Mouse (Mus musculus): ENCODE data around the gene Tnfaip2.
A peak's percentile ranks its signal among the peaks of the same experiment; 100 is the strongest.

Gene Tnfaip2

DNA sequence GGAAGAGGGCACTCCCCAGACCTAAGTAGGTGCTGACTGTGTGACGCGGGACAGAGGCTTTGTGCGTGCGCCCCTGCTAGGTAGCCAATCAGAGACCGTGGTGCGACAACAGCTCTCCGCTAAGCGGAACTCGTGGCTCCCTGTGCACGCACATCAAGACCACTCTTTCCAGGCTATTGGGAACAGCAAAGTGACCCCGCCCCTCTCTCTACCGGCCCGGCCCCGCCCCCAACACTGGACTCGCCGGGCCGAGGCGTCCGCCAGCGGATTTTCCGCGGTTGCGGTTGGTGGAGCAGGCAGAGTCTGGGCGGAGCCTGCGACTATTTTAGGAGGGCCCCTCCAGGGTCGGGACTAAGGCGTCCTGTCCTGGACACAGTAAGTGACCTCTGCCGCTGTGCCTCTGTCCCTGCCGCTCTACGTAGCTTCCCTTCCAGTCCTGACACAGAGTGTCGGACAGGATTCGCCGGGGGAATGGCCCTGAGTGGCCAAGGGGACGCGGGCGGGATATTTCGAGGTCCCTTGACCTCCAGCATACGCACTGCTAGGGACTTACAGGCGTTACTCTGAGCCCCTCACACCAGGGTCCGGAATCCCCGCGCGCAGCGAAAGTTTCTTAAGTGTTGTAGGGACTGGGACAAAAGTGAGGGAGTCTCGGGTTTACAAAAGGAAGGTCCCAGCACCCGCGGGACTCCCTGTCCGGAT, at the start of gene Tnfaip2:
Tnfaip2 (plus strand) TSS at position 161 of the 702 bp plus-strand sequence.
- peak; percentile 87 for DNase-seq

DNA sequence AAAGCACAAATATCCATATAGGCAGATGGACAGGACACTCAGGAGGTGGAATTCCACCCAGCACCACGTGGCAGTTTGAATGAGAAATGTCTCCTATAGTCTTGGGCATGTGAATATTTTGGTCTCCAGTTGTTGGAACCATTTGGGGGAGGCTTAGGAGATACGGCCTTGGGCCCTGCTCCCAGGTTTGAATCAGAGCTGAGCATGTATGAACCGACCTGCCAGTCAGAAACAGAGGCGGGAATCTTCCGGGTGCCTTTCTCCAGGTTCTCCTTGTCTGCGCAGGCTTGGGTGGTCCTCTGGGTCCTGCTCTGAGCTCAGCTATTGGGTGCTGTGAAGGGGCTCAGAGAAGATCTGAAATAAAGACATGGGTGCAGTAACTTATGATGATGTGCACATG, 48.3 kb upstream of the Tnfaip2 start:
- no peak for DNase-seq

DNA sequence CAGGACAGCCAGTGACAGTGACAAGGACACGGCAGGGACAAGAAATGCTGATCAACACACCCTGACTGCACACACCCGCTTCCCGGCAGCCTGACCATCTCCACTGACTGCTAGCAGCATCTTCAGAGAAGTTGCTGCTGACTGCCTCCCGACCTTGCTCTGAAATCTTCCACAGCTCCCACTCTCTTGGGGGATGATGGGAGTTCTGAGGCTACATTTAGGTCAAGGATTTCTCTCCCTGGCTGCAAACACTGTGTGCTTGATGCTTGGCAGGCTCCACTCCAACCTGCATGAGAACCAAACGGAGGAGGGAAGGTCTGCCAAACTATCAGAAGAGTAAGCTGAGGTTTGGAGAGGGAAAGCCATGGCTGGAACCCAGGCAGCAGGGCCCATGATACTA, 45.3 kb upstream of the Tnfaip2 start:
- no peak for DNase-seq

DNA sequence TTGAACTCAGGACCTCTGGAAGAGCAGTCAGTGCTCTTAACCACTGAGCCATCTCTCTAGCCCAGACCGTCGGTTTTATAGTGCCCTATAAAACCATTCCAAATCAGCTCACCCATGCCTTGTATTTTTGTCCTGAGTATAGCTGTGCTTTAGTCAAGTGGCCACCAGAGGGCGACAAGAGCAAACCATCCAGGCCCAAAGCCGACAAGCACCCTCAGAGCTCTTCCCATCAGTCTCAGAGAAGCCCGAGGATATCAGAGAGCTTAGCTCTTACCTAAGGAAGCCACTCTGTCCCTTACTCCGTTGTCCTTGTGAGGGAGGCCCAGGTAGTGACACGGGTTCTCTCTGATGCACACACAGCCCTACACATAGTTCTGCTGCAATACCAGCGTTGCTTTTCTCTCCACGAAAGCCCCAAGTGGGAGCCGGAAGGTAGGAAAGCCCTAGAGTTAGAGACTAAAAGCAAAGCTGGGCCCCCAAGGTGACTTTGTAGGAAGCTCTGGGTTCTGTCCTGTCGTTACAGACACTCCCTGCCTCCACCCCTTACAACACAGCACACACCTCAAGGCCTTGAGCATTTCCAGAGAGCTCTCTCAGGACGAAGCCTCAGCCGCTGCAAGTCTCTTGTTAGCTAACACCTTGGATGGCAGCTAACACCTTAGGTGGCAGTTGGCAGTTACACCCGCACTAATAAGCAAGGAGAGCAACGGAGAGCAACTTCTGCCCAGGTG, 40.6 kb upstream of the Tnfaip2 start:
- peak; percentile 86 for DNase-seq

DNA sequence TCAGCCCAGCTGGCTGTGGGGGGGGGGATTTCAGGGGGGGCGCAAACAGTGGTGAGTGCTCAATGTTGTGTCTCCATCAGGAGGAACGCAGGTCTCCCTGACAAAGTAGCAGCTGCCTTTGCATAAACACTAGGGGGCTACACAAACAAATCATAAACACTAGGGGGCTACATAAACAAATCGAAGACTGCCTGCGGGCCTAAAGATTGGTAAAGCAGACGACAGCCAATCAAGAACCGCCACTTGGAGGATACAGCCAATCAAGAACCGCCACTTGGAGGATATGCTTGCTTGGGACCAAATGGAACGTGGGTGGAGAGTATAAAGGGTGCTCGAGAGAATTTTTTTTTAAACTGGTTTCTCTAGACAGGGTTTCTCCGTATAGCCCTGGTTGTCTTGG, 37.4 kb upstream of the Tnfaip2 start:
- DNase-seq: no peak

DNA sequence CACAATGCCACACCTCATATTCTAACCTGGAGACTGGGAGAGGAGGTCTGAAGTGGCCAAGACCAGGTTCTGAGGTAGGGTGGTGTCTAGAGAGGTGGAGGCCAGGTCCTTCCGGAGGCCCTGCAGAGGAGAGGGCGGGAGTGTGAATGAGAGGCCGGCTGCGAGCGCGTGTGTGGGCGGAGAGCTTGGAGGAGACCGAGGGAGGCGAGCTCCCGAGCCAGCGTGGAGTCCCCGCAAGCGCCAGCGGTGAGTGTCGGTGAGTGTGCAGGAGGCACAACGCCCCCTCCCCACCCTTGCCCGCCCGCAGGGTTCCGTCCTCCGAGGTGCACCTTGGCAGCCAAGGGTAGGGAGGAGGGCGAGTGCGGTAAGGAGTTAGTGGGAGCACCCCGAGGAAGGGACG, 35.6 kb upstream of the Tnfaip2 start, which contains the start of gene Lbhd2:
Lbhd2 (plus strand) TSS at position 188 of the 400 bp plus-strand sequence.
- DNase-seq: no peak

DNA sequence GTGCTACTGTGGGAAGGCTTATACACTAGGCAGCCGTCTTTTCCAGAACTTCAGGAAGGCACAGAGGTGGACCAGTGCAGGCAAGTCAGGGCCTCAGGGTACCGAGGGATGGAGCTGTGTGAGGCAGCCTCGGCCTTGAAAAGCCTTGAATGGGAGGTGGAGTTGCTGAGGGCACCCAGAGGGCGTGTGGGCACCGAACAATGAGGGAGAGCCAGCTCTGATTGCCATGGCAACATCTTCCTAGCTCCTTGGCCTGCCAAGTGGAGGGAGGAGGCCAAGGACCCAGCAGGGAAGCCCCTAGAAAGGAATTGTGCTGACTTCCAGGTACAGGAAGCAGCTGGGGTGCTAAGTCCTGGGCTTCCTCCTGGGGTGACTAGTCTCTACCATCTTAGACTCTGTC, 32.7 kb upstream of the Tnfaip2 start:
- no peak for DNase-seq

DNA sequence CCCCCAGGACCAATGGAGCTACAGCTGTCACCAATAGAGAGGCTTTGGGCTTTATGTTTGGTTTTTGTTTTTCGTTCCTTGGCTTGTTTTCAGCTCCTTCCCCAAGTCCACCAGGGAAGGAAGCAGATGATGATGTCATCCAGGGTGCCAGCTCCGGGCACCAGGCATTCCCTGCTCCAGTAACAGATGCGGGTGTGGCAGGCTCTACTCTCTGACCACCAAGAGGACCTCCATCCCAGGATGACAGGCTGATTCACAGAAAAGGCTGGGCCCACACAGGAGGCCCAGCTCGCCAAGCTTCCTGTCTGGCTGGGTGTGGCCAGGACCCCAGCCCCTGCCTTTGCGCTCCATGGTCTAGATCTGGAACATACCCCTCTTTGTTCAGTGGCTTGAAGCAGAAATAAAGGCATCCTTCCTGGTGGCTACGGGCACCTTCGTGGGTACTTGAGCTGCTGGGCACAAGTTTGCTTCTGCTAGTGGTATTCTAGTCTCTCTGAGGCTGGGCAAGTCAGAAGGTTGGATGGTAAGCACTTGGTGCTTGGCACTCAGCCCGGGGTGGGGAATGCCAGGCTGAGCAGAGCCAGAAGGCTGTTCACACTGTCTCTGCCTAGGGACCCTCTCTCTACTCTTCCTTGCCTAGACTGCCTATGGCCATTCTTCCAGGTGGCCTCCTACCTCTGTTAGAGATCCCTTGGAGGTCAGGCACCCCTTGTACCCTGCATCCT, 30.5 kb upstream of the Tnfaip2 start:
- DNase-seq: no peak

DNA sequence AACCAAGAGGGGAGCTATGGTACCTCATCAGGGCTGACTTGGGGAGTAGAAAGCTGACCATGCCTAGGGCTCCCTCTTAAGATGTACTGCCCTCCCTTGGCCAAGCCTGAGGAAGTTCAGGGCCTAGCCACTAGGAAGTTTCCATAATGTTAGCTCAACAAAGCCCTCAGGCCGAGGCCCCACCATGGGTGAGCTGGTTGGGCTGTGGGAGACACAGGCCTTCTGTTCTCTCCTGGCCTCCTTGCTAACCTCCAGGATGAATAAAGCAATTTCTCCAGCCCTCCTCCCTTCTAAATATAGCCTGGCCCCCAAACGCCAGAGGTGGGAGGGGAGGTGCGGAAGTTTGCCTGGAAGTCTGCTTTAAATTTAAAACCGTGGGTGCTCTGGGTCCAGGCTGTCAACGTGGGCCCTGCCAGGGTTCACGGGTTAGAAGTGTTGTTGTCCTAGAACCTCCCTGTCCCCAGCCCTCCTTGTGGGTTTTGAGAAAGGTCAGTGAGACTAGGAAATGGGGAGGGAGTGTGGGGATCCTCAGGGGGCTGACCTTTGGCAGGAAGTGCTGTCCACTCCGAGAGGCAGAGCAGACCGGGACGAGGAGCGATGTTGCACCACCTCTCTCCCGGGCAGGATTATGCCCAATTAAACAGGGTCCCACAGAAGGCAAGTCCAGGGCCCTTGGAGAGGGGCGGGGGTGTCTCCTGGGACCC, 29.5 kb upstream of the Tnfaip2 start:
- DNase-seq: peak; percentile 71

DNA sequence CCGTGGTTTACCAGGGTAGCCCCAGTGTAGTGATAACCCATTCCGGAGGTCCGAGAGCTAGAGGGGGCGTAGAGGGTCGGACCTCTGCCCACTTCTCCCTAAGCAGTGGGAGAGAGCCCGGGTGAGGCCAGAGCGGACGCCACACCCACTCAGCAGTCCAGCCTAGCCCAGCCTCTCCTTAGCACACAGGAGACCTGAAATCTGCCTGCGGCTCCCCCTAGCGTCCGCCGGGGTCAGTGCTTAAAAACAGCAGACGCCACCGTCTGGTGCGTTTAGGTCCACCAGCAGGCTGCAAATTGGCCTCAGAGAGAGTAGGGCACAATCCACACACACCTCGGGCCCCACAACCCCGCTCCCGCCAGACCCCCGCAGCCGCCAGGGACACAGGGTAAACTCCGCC, 29.0 kb upstream of the Tnfaip2 start:
- DNase-seq: peak; percentile 95

DNA sequence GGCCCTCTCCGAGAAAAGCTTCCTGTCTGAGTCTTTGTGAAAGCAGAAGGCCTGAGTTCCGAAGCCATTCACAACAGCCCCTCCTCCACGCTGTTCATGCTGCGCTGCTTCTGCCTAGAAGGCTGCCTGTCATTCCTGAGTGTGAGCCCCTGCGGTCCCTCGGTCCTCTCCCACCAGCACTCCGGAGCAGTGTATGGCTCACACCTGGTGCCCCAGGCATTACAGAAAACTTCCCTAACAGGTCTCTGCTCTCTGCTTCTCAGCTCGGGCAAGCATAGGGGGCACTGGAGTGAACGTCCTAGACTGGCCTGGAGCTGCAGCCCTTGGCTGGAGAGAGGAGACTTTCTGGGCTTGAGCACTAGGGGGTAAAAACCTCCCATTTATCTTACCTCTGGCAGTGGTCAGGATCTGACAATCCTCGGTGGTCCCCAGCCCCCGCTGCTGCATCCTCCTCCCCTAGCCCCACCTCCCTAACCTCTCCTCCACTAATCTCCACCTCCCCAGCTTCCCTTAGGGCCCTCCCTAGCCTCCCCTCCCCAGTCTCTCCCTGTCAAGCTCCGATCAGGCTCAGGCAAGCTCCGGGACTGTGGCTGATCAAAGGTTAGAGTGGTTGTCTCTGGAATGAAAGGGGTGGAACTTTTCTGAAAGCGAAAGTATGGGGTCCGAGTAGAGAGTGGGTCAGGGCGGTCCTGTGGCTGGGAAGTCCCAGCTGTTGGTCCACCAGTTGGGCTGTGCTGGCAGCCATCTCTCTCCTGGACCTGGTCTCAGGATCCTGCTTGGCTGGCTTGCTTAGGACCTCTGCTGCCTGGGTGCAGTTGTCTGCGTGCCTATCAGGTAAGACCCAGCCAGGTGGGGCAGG, 25.1 kb upstream of the Tnfaip2 start, which contains the start of gene Exoc3l4:
Exoc3l4 (plus strand) TSS at position 97 of the 859 bp plus-strand sequence.
- DNase-seq: peak; percentile 76

DNA sequence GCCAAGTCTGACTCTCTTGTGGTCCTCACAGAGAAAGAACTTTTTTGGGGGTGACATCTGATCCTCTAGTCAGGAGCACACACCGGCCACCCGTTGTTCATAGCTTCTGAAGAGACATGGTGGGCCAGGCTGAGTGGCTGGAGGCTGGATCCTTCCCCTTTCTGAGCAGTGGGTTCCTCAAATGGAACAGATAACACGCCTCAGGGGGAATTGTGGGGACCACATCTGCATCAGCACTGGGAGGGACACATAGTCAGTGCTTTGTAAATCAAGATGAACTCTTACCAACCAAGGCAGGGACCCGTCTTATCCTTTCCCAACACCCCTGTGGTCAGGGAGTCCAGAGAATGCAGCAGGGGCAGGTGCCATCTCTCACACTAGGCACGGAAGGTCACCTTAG, 22.4 kb upstream of the Tnfaip2 start:
- DNase-seq: no peak

DNA sequence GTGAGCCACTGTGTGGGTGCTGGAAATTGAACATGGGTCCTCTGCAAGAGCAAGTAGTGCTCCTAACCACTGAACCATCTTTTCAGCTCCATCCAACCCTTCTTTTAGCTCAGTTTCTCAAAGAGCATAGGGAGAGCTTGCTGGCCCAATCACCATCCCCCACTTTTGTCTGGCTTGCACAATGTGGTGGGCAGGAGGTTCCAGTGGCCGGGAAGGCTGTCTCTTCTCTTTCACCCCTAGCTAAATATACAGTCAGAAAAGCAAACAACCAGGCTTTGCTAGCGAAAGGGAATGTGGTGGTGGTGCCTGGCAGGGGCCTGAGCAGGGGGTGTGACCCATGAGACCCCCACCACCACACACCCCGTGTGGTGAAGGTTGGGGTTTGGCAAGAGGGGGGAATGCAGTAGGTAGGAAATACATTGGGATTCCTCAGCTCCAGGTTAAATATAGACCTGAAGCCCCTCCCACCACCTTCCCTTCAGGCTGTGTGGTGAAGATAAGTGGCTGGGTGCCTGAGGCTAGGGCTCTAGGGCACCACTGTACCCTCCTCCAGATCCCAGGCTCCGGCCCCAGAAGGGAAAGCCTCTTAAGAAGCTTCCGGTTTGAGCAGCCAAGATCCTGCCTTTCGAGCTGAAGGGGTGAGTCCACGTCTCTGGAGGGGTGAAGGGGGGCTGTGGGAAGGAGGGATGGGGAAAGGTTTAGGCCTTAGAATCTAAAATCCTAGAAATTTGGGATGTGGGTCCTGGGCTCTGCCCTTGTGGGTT, 21.1 kb upstream of the Tnfaip2 start:
- DNase-seq: peak; percentile 54

DNA sequence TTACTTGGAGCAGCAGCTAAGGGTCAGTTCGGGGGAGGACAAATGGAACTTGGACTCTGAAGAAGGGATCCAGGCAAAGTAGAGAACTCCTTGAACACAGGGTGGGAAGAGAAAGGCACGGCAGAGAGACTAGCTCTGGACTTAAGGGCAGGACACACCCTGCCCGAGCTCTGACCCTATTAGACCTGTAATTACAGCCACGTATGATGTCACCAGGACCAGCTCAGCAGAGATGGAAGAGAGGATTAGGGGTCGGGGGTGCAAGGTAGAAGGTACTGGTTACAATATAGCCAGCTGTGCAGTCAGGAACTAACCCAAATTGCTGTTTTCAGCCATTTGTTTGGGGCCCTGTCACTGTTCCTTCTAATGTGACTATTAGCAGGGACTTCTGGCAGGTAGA, 19.4 kb upstream of the Tnfaip2 start:
- DNase-seq: no peak

DNA sequence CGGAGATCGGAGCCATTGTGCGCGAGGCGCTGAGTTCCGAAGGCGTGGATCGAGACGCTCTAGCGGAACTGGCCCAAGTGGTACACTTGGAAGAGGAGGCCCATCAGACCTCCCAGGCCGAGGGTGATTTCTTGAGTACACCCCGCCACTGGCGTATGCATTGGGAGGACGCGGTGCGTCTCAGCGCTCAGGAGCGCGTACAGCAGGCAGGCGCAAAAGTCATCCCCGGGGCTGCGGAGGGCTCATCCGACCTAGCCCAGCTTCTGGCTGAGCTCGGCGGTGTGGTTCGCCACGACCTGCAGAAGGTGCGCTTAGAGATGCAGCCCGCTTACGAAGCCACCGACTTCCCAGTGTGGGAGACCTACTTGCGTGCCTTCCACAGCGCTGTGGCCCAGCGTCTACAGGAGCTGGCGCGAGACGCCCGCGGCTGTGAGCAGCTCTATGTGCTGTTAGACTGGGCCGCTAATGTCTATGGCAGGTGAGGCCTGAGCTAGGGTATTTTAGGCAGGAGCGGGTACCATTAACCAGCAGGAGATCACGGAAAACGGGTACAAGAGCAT, 18.6 kb upstream of the Tnfaip2 start:
- no peak for DNase-seq

DNA sequence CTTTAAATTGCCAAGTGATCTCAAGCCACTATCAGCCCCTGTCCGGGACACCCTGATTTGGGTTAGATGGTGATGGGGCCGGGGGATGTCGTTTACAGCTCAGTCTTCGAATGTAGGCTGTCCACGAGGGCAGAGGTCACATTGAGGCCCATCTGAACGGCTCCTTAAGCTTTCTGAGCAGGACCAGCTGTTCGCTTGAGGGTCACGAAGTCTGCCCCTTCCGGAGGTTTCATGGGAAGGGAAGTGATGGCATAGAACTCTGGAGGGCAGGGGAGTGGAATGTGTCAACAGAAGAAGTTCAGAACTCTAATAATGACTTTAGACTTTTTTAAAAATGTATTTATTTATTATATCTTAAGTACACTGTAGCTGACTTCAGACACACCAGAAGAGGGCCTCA, 17.7 kb upstream of the Tnfaip2 start:
- DNase-seq: peak; percentile 59

DNA sequence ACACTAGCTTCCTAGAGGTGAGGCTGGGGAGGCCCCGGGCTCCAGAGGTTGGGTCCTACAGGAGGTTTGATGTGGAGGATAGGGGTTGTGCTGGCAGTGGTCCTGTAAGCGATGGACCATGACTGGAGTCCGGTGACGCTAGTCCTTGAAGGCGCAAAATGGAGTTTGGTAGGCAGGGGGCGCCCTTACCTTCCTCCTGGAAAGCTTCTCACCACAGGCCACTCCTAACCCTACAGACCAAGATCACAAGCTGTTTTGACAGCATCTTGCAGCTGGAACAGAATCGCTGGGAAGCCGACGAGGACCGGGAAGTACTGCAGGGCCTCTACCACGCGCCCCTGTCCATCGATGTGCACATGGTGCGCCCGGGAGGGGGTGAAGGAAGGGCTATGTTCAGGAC, 17.0 kb upstream of the Tnfaip2 start:
- peak; percentile 94 for DNase-seq

DNA sequence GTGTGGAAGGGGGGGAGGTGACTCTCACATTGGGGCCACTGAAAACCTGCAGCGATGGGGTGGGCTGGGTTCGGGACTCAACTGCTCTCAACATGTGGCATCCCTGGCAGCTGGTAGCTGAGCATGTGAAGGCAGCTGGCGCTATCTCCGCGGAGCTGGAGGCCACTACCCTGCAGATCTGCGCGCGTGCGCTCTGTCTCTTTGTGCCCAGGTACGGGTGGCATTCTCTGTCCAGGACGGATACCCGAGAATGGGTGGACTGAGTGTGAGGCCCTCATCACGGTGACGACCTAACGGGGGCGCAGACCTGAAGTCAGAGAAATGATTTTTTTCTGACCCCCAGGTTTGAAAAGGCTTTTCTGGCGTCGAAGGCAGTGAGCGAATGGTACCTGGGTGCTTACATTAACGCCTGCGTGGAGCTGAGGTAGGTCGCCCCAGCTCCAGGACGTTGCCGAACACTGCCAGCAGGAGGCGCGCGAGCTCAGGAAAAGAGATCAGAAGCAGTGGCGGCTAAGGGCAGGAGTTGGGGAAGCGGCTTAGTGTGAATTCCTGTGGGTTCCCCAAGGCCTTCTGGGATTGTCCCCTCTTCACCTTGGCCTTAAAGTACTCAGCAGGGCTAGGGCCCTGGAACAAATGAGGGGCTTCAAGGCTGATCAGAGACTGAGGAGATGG, 16.3 kb upstream of the Tnfaip2 start:
- DNase-seq: peak; percentile 94

DNA sequence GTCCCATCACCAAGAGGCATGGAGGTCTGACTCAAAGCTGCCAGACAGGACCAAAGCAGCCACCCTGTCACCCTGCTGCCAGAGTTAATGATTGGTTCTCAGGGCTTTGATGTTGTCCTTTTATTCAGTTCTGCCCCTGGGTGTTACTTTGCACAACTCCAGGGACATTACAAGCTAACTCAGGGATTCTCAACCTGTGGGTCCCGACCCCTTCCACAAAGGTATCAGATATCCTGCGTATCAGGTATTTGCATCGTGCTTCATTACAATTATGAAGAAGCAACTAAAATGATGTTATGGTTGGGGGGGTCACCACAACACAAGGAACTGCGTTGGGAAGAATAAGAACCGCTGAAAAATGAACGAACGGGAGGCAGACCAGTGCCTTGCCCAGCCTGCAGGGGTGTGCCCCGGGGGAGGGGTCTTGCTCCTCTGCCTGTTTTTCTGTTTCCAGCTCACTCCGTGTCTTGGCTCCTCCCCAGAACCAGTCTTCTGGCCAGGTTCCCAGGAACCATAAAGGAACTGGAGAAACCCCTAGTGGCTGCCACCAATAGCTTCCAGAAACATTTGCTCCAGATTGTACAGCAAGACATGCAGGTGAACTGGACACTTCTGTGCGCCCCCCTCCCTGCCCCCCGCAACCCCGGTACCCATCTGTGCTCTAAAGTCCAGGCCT, 14.7 kb upstream of the Tnfaip2 start:
- peak; percentile 59 for DNase-seq

DNA sequence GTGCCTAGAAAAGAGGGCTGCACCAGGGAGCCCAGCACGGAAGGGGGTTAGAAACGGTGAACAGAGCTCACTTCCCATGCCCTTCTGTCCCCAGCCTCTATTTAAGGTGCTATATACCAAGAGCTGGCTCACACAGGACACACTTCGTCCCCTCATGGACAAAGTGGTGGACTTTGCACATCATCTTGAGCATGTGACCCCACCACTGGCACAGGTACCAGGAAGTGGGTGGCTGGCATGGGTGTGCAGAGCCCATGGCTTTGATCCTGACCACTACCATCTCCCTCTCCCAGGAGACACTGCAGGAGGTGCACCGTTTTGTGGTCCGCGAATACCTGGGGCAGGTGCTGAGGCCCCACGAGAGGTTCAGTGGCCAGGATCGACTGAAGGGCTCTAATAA, 13.9 kb upstream of the Tnfaip2 start:
- DNase-seq: no peak
